Mouse (Mus musculus) MEL-GATA-1-ER (cell line): Measurements from ENCODE around the gene Tns3.

Experiments
- DNase-seq: peaks from one replicate; pipeline ENCODE4 v3.0.0-alpha.2; 2012; ENCODE audit warnings: low read depth; ENCODE audit errors: extremely low read depth

Gene Tns3

DNA sequence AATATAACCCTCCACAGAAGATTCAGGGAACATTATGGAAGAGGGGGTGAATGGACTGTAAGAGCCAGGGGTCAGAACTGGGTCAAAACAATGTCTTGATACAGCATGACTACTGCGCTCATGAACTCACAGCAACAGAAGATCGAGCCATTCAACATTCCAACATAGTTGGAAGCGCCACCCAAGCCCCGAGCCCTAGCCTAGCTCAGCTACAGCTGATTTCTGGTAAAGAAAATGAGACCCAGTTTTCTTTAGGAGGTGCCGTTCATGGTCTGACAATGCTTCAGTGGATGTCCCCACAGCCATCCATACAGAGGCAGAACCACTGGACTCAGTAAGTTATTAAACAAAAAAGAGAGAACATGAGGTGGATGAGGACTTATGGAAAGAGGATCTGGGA is 224.1 kb downstream of the Tns3 start:
- no peak for DNase-seq

- DNase-seq: no peak
Measured at GRCm38 (mm10) chr11:8439035-8439434, 225.3 kb downstream of the Tns3 start.

DNA sequence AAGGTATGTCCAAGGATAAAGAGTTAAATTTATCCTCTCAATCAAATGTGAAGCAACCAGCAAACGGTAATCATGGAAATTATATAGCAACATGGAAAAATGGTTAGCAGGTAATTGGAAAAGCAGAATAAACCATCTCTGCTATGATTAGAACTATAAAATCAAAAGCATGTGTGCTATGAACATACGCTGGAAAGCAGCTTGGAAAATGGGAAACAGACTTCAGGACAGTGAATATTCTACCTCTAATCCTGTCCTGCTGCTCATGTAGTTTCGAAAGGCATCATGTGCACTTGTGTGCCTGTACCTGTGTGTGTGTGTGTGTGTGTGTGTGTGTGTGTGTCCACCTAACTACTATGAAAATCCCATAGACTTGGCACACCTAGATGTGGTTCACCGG is 226.1 kb downstream of the Tns3 start:
- DNase-seq: no peak

DNA sequence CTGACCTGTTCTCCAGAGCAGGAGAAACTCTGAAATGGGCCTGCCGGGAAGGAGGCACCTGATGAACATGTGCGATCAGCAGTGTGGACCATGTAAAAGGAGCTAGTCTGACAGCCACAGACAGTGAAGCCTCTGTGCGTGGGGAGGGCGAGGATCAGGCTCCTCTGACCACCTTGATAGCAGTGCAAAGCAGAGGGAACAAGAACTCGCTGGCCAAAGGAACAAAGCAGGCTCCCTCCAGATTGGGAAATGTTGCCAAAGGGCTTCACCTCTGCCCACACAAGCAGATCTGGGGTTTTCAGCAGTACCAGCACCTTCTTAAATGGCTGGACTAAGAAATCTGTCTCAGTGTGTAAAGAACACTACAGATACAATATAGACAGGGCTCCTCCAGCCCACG is 229.2 kb downstream of the Tns3 start:
- DNase-seq: no peak

DNA sequence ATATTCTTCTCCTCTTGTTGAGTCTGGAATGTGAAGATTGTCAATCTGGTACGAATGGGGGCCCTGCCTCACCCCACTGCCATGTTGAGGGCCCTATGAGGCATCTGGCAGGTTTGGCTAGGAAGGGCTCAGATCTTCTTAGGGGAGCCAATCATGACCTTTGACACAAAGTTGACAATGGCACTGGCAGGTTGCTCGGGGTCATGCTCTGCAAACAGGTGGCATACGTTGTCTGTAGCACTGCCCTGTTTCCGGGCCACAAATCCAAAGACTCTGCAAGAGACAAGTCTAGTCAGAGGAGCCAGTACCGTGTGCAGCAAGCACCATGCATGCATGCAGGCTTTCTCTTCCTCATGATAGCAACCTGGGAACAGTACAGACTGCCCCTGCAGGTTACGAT is 230.0 kb downstream of the Tns3 start:
- no peak for DNase-seq

DNA sequence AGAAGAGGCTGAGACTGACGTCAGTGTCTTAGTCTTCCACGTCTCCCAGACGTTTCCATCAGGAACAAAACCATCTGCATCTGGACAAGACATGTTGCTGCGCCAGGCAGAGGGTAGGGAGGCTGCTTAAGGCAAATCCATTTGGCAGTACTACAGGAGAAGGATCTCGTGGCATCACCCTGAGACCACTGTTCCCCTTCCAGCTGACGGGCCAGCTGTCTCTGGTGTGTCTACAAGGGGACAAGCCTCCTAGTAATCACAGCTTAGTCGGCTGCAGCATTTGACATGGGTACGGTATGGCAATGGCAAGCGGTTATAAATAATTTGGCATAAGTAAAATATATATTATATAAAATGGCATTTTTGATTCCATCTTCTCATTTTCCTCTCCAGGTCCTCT is 230.9 kb downstream of the Tns3 start:
- DNase-seq: no peak

- no peak for DNase-seq
Measured at GRCm38 (mm10) chr11:8432941-8433340, 231.4 kb downstream of the Tns3 start.

- no peak for DNase-seq
Measured at GRCm38 (mm10) chr11:8427660-8428059, 236.7 kb downstream of the Tns3 start.

DNA sequence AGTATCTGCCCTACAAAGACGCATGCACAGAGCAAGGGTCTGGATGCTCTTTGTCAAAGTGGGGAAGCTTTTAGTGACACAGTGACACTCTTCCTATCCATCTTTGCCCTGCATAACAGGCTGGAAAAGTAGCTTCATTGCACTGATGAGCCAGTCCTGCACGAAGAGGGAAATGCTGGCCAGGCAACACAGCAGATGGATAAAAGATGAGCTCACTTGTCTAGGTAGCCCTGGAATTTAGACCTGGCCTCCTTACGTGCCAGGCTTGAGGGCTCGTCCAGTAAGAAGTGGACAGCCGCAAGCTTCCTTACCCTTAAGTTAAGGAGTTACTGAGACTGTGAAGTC is 239.1 kb downstream of the Tns3 start:
- no peak for DNase-seq

DNA sequence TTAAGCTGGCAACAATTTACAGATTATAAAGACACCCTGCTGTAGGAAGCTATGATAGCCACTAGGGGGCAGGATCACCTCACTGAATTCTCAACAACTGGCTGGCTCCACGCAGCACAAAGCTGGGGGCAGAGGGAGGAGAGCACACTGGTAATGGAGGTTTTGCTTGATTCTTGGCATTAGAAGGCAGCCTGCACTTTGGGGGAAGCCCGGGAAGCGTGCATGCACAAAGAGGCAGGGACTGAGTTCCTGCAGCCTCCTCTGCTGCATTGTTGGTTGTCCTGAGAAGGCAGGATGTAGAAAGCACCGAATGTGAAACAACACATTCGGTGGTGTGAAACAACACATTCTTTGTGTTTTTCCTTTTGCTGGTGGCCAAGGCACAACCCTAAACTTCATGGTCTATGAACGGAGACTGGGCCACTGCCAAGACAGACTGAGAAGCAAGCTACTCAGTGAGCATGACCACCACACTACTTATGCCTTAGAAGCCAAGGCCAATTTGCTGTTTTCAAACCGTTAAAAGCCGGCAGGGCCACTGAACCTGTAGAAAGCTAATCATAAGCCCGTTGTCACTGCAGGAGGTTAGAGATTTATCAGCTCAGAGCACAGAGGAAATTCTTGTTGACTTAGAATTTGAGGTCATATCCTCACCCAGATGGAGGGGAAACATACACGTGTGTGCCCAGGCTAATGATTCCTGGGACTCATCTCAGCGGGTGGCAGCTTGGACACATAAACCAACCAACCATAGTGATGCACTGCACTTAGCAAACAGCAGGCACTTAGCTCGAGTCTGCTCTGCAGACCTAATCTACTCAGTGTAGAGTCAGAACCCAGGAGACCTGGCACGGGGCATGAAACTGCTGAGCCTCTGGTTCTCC is 239.8 kb downstream of the Tns3 start:
- DNase-seq: no peak

GRCm38 (mm10) chr11:8405225-8405899 is 259.0 kb downstream of the Tns3 start:
- DNase-seq: no peak

GRCm38 (mm10) chr11:8401328-8401727 is 263.0 kb downstream of the Tns3 start:
- no peak for DNase-seq

- DNase-seq: no peak
Measured at GRCm38 (mm10) chr11:8396329-8396728, 268.0 kb downstream of the Tns3 start.

- no peak for DNase-seq
Measured at GRCm38 (mm10) chr11:8391564-8391963, 272.8 kb downstream of the Tns3 start.

GRCm38 (mm10) chr11:8385891-8386405 is 278.4 kb downstream of the Tns3 start:
- no peak for DNase-seq
